26 mouse cellular contexts compared by ENCODE assay signal in genomic region chr1:53335465-53335864, GRCm38 (mm10). TPM values are rescaled to one million over a fixed set of nuclear protein-coding genes. Genes with fewer than 3 reads are reported as not detected.
A peak's percentile ranks its signal among the peaks of the same experiment; 100 is the strongest.
DNase-seq lines count a peak whose midpoint lies in the region; ATAC-seq and TF ChIP-seq lines count a peak whose summit lies in the region.
"Had no signal": no experiment of that assay in that cellular context is flagged by ENCODE, and none has a peak within 500 bp of the region (broad histone marks: within the 10 kb centered on the region; RNA-seq: fewer than 3 reads in every experiment).

No protein-coding gene starts in this region.

- no peak overlapping the region for H3K4me3 ChIP-seq in liver, embryonic 11.5 days (ENCODE audit: low read depth, low read length)
- no peak overlapping the region for H3K4me3 ChIP-seq in liver, embryonic 12.5 days
- no peak overlapping the region for H3K4me3 ChIP-seq in liver, embryonic 14.5 days (ENCODE audit: insufficient read depth in 1 of 2, low read depth in 2 of 2, low read length in 2 of 2)
- H3K4me3 ChIP-seq in liver, embryonic 16.5 days (ENCODE audit: low read depth, low read length): no peak overlapping the region
- H3K4me3 ChIP-seq in neural tube, embryonic 15.5 days (replicated peaks): no peak overlapping the region
- H3K4me3 ChIP-seq: embryonic facial prominence, embryonic 10.5 days; embryonic facial prominence, embryonic 12.5 days; forebrain, embryonic 13.5 days; forebrain, embryonic 15.5 days had no signal

- H3K4me2 ChIP-seq in liver, embryonic 11.5 days: no peak overlapping the region
- H3K4me2 ChIP-seq in liver, embryonic 12.5 days: no peak overlapping the region
- H3K4me2 ChIP-seq in liver, embryonic 14.5 days (ENCODE audit: low read depth): no peak overlapping the region
- peak overlapping the region; percentile 3; the same call in 1 of the 2 replicates for H3K4me2 ChIP-seq in liver, embryonic 16.5 days (ENCODE audit: low read depth, low read length)
- no peak overlapping the region for H3K4me2 ChIP-seq in neural tube, embryonic 15.5 days
- H3K4me2 ChIP-seq: embryonic facial prominence, embryonic 12.5 days; forebrain, embryonic 13.5 days; forebrain, embryonic 15.5 days had no signal

- no peaks in the 10 kb centered on the region; the same call in 1 of the 2 replicates for H3K4me1 ChIP-seq in liver, embryonic 11.5 days (replicated peaks; ENCODE audit: control insufficient read depth, insufficient read depth, low read length)
- H3K4me1 ChIP-seq in liver, embryonic 12.5 days: peaks cover 30% of the 10 kb centered on the region
- H3K4me1 ChIP-seq in liver, embryonic 14.5 days (replicated peaks; ENCODE audit: control insufficient read depth in 2 of 2, insufficient read depth in 2 of 2, low read length in 1 of 2): peaks cover 11 to 16% of the 10 kb centered on the region in 2 experiments
- peaks cover 11% of the 10 kb centered on the region for H3K4me1 ChIP-seq in liver, embryonic 16.5 days (ENCODE audit: control insufficient read depth, low read depth, low read length)
- H3K4me1 ChIP-seq in neural tube, embryonic 15.5 days: no peaks in the 10 kb centered on the region
- H3K4me1 ChIP-seq: embryonic facial prominence, embryonic 10.5 days; embryonic facial prominence, embryonic 12.5 days; forebrain, embryonic 13.5 days; forebrain, embryonic 15.5 days had no signal

- intact Hi-C loops in heart, postnatal 14 days (cut with DNase I): no loop called here

- peak; percentile 68; the same call in 1 of the 2 replicates for ATAC-seq in liver, embryonic 11.5 days (replicated peaks; ENCODE audit: low FRiP score)
- peak; percentile 86 for ATAC-seq in liver, embryonic 12.5 days
- ATAC-seq in liver, embryonic 14.5 days (ENCODE audit: insufficient read depth): peak; percentile 77
- ATAC-seq in liver, embryonic 16.5 days (ENCODE audit: low read depth): peak; percentile 78
- ATAC-seq in activated CD4-positive, CD25-positive, alpha-beta regulatory T cell, adult 4 months: no peak
- ATAC-seq in neural tube, embryonic 15.5 days (ENCODE audit: low FRiP score): no peak
- ATAC-seq: forebrain, embryonic 13.5 days; forebrain, embryonic 15.5 days had no signal

- no peak overlapping the region for H3K9ac ChIP-seq in liver, embryonic 11.5 days (ENCODE audit: low read depth, low read length)
- H3K9ac ChIP-seq in liver, embryonic 12.5 days: no peak overlapping the region
- H3K9ac ChIP-seq in liver, embryonic 14.5 days (replicated peaks): no peak overlapping the region; the same call in 1 of the 2 replicates
- no peak overlapping the region; the same call in 1 of the 2 replicates for H3K9ac ChIP-seq in liver, embryonic 16.5 days (ENCODE audit: low read depth, low read length)
- no peak overlapping the region for H3K9ac ChIP-seq in neural tube, embryonic 15.5 days (replicated peaks)
- H3K9ac ChIP-seq: embryonic facial prominence, embryonic 12.5 days; forebrain, embryonic 13.5 days; forebrain, embryonic 15.5 days had no signal

- no peak for TF ChIP-seq CTCF in liver, embryonic 14.5 days (IDR thresholded peaks at IDR 0.05; ENCODE audit: low read depth)

- H3K9me3 ChIP-seq in liver, embryonic 11.5 days (ENCODE audit: control insufficient read depth, low read length): no peaks in the 10 kb centered on the region
- peaks cover 3% of the 10 kb centered on the region for H3K9me3 ChIP-seq in liver, embryonic 12.5 days (replicated peaks)
- H3K9me3 ChIP-seq in liver, embryonic 14.5 days (ENCODE audit: control insufficient read depth, low read length): no peaks in the 10 kb centered on the region
- H3K9me3 ChIP-seq in liver, embryonic 16.5 days (replicated peaks; ENCODE audit: control insufficient read depth, low read length): no peaks in the 10 kb centered on the region
- H3K9me3 ChIP-seq in neural tube, embryonic 15.5 days (replicated peaks): peaks cover 3% of the 10 kb centered on the region; the same call in 1 of the 2 replicates
- H3K9me3 ChIP-seq: embryonic facial prominence, embryonic 12.5 days; forebrain, embryonic 15.5 days had no signal

- no peak for DNase-seq in liver, embryonic 11.5 days (ENCODE audit: low spot score)
- no peak for DNase-seq in liver, embryonic 14.5 days (ENCODE audit: low read depth in 3 of 3, low spot score in 3 of 3)
- DNase-seq in heart, postnatal 14 days: no peak
- DNase-seq: adrenal gland, adult 8-10 months; adrenal gland, postnatal 14 days; adrenal gland, postnatal 36 days; cerebellum, adult 11-12 months; cerebellum, adult 2 months; cerebellum, adult 9-10 months; cerebellum, postnatal 10 days; cerebellum, postnatal 25 days had no signal

- H3K36me3 ChIP-seq in liver, embryonic 11.5 days (ENCODE audit: control insufficient read depth, insufficient read depth, low read length): no peaks in the 10 kb centered on the region; the same call in 1 of the 2 replicates
- H3K36me3 ChIP-seq in liver, embryonic 12.5 days: no peaks in the 10 kb centered on the region
- no peaks in the 10 kb centered on the region for H3K36me3 ChIP-seq in liver, embryonic 14.5 days (replicated peaks; ENCODE audit: control insufficient read depth, insufficient read depth, low read depth)
- no peaks in the 10 kb centered on the region for H3K36me3 ChIP-seq in liver, embryonic 16.5 days (ENCODE audit: control insufficient read depth, insufficient read depth)
- H3K36me3 ChIP-seq in neural tube, embryonic 15.5 days: peaks cover 3% of the 10 kb centered on the region; the same call in 1 of the 2 replicates

- no peaks in the 10 kb centered on the region for H3K27me3 ChIP-seq in liver, embryonic 11.5 days (replicated peaks; ENCODE audit: control insufficient read depth, insufficient read depth, low read length)
- no peaks in the 10 kb centered on the region for H3K27me3 ChIP-seq in liver, embryonic 12.5 days (replicated peaks)
- H3K27me3 ChIP-seq in liver, embryonic 14.5 days (ENCODE audit: control insufficient read depth, insufficient read depth, low read length): no peaks in the 10 kb centered on the region
- no peaks in the 10 kb centered on the region for H3K27me3 ChIP-seq in liver, embryonic 16.5 days (ENCODE audit: control insufficient read depth, insufficient read depth, low read depth, low read length)
- H3K27me3 ChIP-seq in neural tube, embryonic 15.5 days (replicated peaks): no peaks in the 10 kb centered on the region
- H3K27me3 ChIP-seq: embryonic facial prominence, embryonic 12.5 days; forebrain, embryonic 13.5 days; forebrain, embryonic 15.5 days had no signal

- TF ChIP-seq EP300 in liver, embryonic 14.5 days (IDR thresholded peaks at IDR 0.05; ENCODE audit: low read depth): no peak

- no peak overlapping the region for H3K27ac ChIP-seq in liver, embryonic 11.5 days (ENCODE audit: low read depth, low read length)
- H3K27ac ChIP-seq in liver, embryonic 12.5 days: 0 out of 2 replicates have a peak overlapping the region, but pooled peaks have one; percentile 41
- no peak overlapping the region for H3K27ac ChIP-seq in liver, embryonic 14.5 days
- H3K27ac ChIP-seq in liver, embryonic 16.5 days (ENCODE audit: low read length): peak overlapping the region; percentile 44; the same call in 1 of the 2 replicates
- H3K27ac ChIP-seq in neural tube, embryonic 15.5 days (replicated peaks): no peak overlapping the region
- H3K27ac ChIP-seq: embryonic facial prominence, embryonic 10.5 days; embryonic facial prominence, embryonic 12.5 days; forebrain, embryonic 13.5 days; forebrain, embryonic 15.5 days had no signal

RNA-seq across cellular contexts. Expression of gene Asdurf, which starts 17.0 kb away (rescaled TPM):
- not detected in 2 replicates for polyA plus RNA-seq in liver, embryonic 11.5 days (2014; fragmentation: Nextera tagmentation; extraction: Ambion mirVana)
- not detected in 2 replicates for polyA plus RNA-seq in liver, embryonic 12.5 days (2016; fragmentation: Nextera tagmentation; extraction: Ambion mirVana)
- polyA plus RNA-seq in liver, embryonic 14.5 days (2012; rRNA removed): not detected in 2 replicates
- 4.6 TPM in 1 of 2 replicates, not detected in the other for polyA plus RNA-seq in liver, embryonic 14.5 days (2014; fragmentation: Nextera tagmentation; extraction: Ambion mirVana)
- polyA plus RNA-seq in liver, embryonic 16.5 days (2015; fragmentation: Nextera tagmentation; extraction: Ambion mirVana): 1.9 TPM in 1 of 2 replicates, not detected in the other
- polyA plus RNA-seq in activated CD4-positive, CD25-positive, alpha-beta regulatory T cell, adult 4 months (2017; shearing (Covaris generic)): 10 to 100 TPM in 1 of 2 experiments, not detected in 1; 20.4 TPM
- 8.9 and 12.0 TPM in 2 replicates for polyA plus RNA-seq in neural tube, embryonic 15.5 days (2015; fragmentation: Nextera tagmentation; extraction: Ambion mirVana)
- total RNA-seq in heart, postnatal 14 days (2021): 1 to 10 TPM; 2.3 to 4.3 TPM
- total RNA-seq: adrenal gland, adult 8-10 months; ES-E14; MEL had no signal
- polyA plus RNA-seq: C2C12; cerebellum, adult 2 months; cortical plate, adult 2 months; embryonic facial prominence, embryonic 10.5 days; embryonic facial prominence, embryonic 12.5 days; forebrain, embryonic 11.5 days had no signal

RNA-seq across cellular contexts. Expression of gene Gm28551, which starts 17.0 kb away (rescaled TPM):
- polyA plus RNA-seq in liver, embryonic 11.5 days (2014; fragmentation: Nextera tagmentation; extraction: Ambion mirVana): 0.40 and 0.51 TPM in 2 replicates
- polyA plus RNA-seq in liver, embryonic 12.5 days (2016; fragmentation: Nextera tagmentation; extraction: Ambion mirVana): 0.33 and 0.36 TPM in 2 replicates
- polyA plus RNA-seq in liver, embryonic 14.5 days (2012; rRNA removed): 0.02 and 0.03 TPM in 2 replicates
- polyA plus RNA-seq in liver, embryonic 14.5 days (2014; fragmentation: Nextera tagmentation; extraction: Ambion mirVana): 0.19 and 0.28 TPM in 2 replicates
- 0.26 and 0.27 TPM in 2 replicates for polyA plus RNA-seq in liver, embryonic 16.5 days (2015; fragmentation: Nextera tagmentation; extraction: Ambion mirVana)
- under 1 TPM; 0.28 to 0.62 TPM for polyA plus RNA-seq in activated CD4-positive, CD25-positive, alpha-beta regulatory T cell, adult 4 months (2017; shearing (Covaris generic))
- 2.3 and 3.1 TPM in 2 replicates for polyA plus RNA-seq in neural tube, embryonic 15.5 days (2015; fragmentation: Nextera tagmentation; extraction: Ambion mirVana)
- total RNA-seq in heart, postnatal 14 days (2021): under 1 TPM in 1 of 2 experiments, not detected in 1; 0.07 TPM
- total RNA-seq: adrenal gland, adult 18-20 months; adrenal gland, postnatal 14 days; MEL had no signal

RNA-seq across cellular contexts. Expression of gene Asnsd1, which starts 17.1 kb away (rescaled TPM):
- polyA plus RNA-seq in liver, embryonic 11.5 days (2014; fragmentation: Nextera tagmentation; extraction: Ambion mirVana): 92.4 and 98.4 TPM in 2 replicates
- 68.4 and 69.0 TPM in 2 replicates for polyA plus RNA-seq in liver, embryonic 12.5 days (2016; fragmentation: Nextera tagmentation; extraction: Ambion mirVana)
- 11.9 and 20.9 TPM in 2 replicates for polyA plus RNA-seq in liver, embryonic 14.5 days (2012; rRNA removed)
- polyA plus RNA-seq in liver, embryonic 14.5 days (2014; fragmentation: Nextera tagmentation; extraction: Ambion mirVana): 59.0 and 61.9 TPM in 2 replicates
- 42.2 and 43.6 TPM in 2 replicates for polyA plus RNA-seq in liver, embryonic 16.5 days (2015; fragmentation: Nextera tagmentation; extraction: Ambion mirVana)
- 10 to 100 TPM; 56.8 to 68.4 TPM for polyA plus RNA-seq in activated CD4-positive, CD25-positive, alpha-beta regulatory T cell, adult 4 months (2017; shearing (Covaris generic))
- polyA plus RNA-seq in neural tube, embryonic 15.5 days (2015; fragmentation: Nextera tagmentation; extraction: Ambion mirVana): 57.3 and 61.2 TPM in 2 replicates
- total RNA-seq in heart, postnatal 14 days (2021): 10 to 100 TPM; 42.2 to 45.6 TPM

RNA-seq across cellular contexts. Expression of gene Osgepl1, which starts 22.0 kb away (rescaled TPM):
- polyA plus RNA-seq in liver, embryonic 11.5 days (2014; fragmentation: Nextera tagmentation; extraction: Ambion mirVana): 32.1 and 36.6 TPM in 2 replicates
- polyA plus RNA-seq in liver, embryonic 12.5 days (2016; fragmentation: Nextera tagmentation; extraction: Ambion mirVana): 25.6 and 26.1 TPM in 2 replicates
- polyA plus RNA-seq in liver, embryonic 14.5 days (2012; rRNA removed): 7.8 and 12.9 TPM in 2 replicates
- polyA plus RNA-seq in liver, embryonic 14.5 days (2014; fragmentation: Nextera tagmentation; extraction: Ambion mirVana): 27.9 and 28.0 TPM in 2 replicates
- polyA plus RNA-seq in liver, embryonic 16.5 days (2015; fragmentation: Nextera tagmentation; extraction: Ambion mirVana): 21.7 and 22.0 TPM in 2 replicates
- polyA plus RNA-seq in activated CD4-positive, CD25-positive, alpha-beta regulatory T cell, adult 4 months (2017; shearing (Covaris generic)): 10 to 100 TPM; 15.7 to 19.3 TPM
- polyA plus RNA-seq in neural tube, embryonic 15.5 days (2015; fragmentation: Nextera tagmentation; extraction: Ambion mirVana): 21.3 and 21.8 TPM in 2 replicates
- 10 to 100 TPM; 46.4 to 49.5 TPM for total RNA-seq in heart, postnatal 14 days (2021)

RNA-seq across cellular contexts. Expression of gene Gm28778, which starts 38.6 kb away (rescaled TPM):
- polyA plus RNA-seq in liver, embryonic 11.5 days (2014; fragmentation: Nextera tagmentation; extraction: Ambion mirVana): not detected in 2 replicates
- polyA plus RNA-seq in liver, embryonic 12.5 days (2016; fragmentation: Nextera tagmentation; extraction: Ambion mirVana): not detected in 2 replicates
- polyA plus RNA-seq in liver, embryonic 14.5 days (2012; rRNA removed): not detected in 2 replicates
- polyA plus RNA-seq in liver, embryonic 14.5 days (2014; fragmentation: Nextera tagmentation; extraction: Ambion mirVana): not detected in 2 replicates
- not detected in 2 replicates for polyA plus RNA-seq in liver, embryonic 16.5 days (2015; fragmentation: Nextera tagmentation; extraction: Ambion mirVana)
- polyA plus RNA-seq in activated CD4-positive, CD25-positive, alpha-beta regulatory T cell, adult 4 months (2017; shearing (Covaris generic)): under 1 TPM in 1 of 2 experiments, not detected in 1; 0.63 TPM
- not detected in 2 replicates for polyA plus RNA-seq in neural tube, embryonic 15.5 days (2015; fragmentation: Nextera tagmentation; extraction: Ambion mirVana)
- 1 to 10 TPM in 1 of 2 experiments, under 1 TPM in 1; 0.37 to 1.1 TPM for total RNA-seq in heart, postnatal 14 days (2021)
- total RNA-seq: adrenal gland, postnatal 14 days; adrenal gland, postnatal 36 days; MEL had no signal
- polyA plus RNA-seq: C2C12; embryonic facial prominence, embryonic 10.5 days; embryonic facial prominence, embryonic 12.5 days; embryonic facial prominence, embryonic 14.5 days; forebrain, embryonic 11.5 days; forebrain, embryonic 13.5 days; forebrain, embryonic 15.5 days had no signal

Comparison
In these comparisons a context has a peak if more than half of its experiments do, and no peak if none do; other contexts are left out.
1. H3K27ac ChIP-seq: peak in liver, embryonic 12.5 days (single experiment) and liver, embryonic 16.5 days (single experiment); none in liver, embryonic 11.5 days (single experiment), liver, embryonic 14.5 days (single experiment) and neural tube, embryonic 15.5 days (single experiment).
2. ATAC-seq: peak in liver, embryonic 11.5 days (single experiment), liver, embryonic 12.5 days (single experiment), liver, embryonic 14.5 days (single experiment) and liver, embryonic 16.5 days (single experiment); none in activated CD4-positive, CD25-positive, alpha-beta regulatory T cell, adult 4 months (single experiment) and neural tube, embryonic 15.5 days (single experiment).